16 mouse cellular contexts compared by ENCODE assay signal in the genomic region with DNA sequence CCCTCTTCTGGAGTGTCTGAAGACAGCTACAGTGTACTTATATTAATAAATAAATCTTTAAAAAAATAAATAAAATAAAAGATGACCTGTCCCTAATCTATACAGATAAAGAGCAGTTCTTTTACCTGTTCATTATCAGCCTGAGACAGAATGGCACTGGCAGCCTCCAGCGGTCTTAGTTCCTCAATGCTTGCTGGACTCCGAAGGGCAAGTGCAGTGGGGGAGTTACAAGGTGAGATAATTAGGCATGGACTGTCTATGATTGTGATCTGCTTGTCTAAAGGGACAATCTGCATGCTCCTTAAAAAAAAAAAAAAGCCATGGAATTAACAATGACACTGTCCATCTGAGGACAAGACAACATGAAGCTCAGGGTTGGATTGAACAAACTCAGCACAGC.
"Had no signal": no experiment of that assay in that cellular context is flagged by ENCODE, and none has a peak within 500 bp of the region (broad histone marks: within the 10 kb centered on the region; RNA-seq: fewer than 3 reads in every experiment).

No protein-coding gene starts in this region.

- H3K9ac ChIP-seq: neural tube, embryonic 13.5 days; neural tube, embryonic 15.5 days; stomach, embryonic 15.5 days had no signal

- H3K27ac ChIP-seq: neural tube, embryonic 13.5 days; neural tube, embryonic 15.5 days; stomach, embryonic 15.5 days; stomach, postnatal 0 days had no signal

- H3K4me3 ChIP-seq: neural tube, embryonic 13.5 days; neural tube, embryonic 15.5 days; stomach, embryonic 15.5 days had no signal

- H3K4me2 ChIP-seq: neural tube, embryonic 13.5 days; neural tube, embryonic 15.5 days; stomach, embryonic 15.5 days had no signal

- H3K9me3 ChIP-seq: neural tube, embryonic 13.5 days; neural tube, embryonic 15.5 days; stomach, embryonic 15.5 days had no signal

- H3K27me3 ChIP-seq: neural tube, embryonic 13.5 days; neural tube, embryonic 15.5 days; stomach, embryonic 15.5 days had no signal

- DNase-seq: retina, postnatal 1 day; right cerebral cortex, adult 18-20 months; right cerebral cortex, postnatal 14 days; right cerebral cortex, postnatal 25 days; right cerebral cortex, postnatal 4 days; spleen, adult 18-20 months; thymus, adult 18-20 months; thymus, adult 2 months; thymus, postnatal 14 days; thymus, postnatal 25 days; thymus, postnatal 36 days; thymus, postnatal 4 days had no signal
